Mouse (Mus musculus) forebrain, postnatal 0 days (tissue): ENCODE data around the gene Gmppb. TPM values are rescaled to one million over a fixed set of nuclear protein-coding genes. Genes with fewer than 3 reads are reported as not detected.

ENCODE experiments used
- ATAC-seq: fragments of 200-750 bp; cut with Nextera tagmentation; 2 replicates; pipeline ENCODE4 v1.8.0; 2017; ENCODE audit warnings: mild to moderate bottlenecking, moderate library complexity
- DNase-seq: peaks from one replicate; pipeline ENCODE4 v3.0.0-alpha.2; 2015
- H3K27ac ChIP-seq: fragments of 300-500 bp; sonication (generic); 2 replicates; pipeline ENCODE4 v1.5.1; 2014; ENCODE audit warnings: low read depth, mild to moderate bottlenecking, antibody characterized with exemption, low read length, moderate library complexity, mixed read lengths
- H3K27me3 ChIP-seq: fragments of 300-500 bp; sonication (generic); 2 replicates; pipeline ENCODE4 v1.6.1; 2014; ENCODE audit warnings: mild to moderate bottlenecking, low read length, mixed read lengths; ENCODE audit not compliant: insufficient read depth
- H3K36me3 ChIP-seq: fragments of 300-500 bp; sonication (generic); 2 replicates; pipeline ENCODE4 v1.6.1; 2014; ENCODE audit warnings: mild to moderate bottlenecking, moderate library complexity; ENCODE audit not compliant: insufficient read depth
- H3K4me1 ChIP-seq: fragments of 300-500 bp; sonication (generic); 2 replicates; pipeline ENCODE4 v1.6.1; 2014; ENCODE audit warnings: antibody characterized with exemption; ENCODE audit not compliant: insufficient read depth
- H3K4me2 ChIP-seq: fragments of 300-500 bp; sonication (generic); 2 replicates; pipeline ENCODE4 v1.6.1; 2014; ENCODE audit warnings: low read depth, mild to moderate bottlenecking, moderate library complexity
- H3K4me3 ChIP-seq: fragments of 300-500 bp; sonication (generic); 2 replicates; pipeline ENCODE4 v1.5.1; 2014; ENCODE audit warnings: low read depth, low read length, mixed read lengths
- H3K9ac ChIP-seq: fragments of 300-500 bp; sonication (generic); 2 replicates; pipeline ENCODE4 v1.6.1; 2014; ENCODE audit warnings: mild to moderate bottlenecking
- H3K9me3 ChIP-seq: fragments of 300-500 bp; sonication (generic); 2 replicates; pipeline ENCODE4 v1.6.1; 2016; ENCODE audit warnings: low read length
- CTCF ChIP-seq: sonication (generic); IDR thresholded peaks from 2 replicates; pipeline ENCODE4 v1.5.1; 2016; ENCODE audit warnings: antibody characterized with exemption, control low read depth, low read depth
- WGBS: fragments of 180-500 bp; shearing (Covaris S2); extraction: QIAGEN DNeasy Blood & Tissue Kit; methylation state at CpG from one replicate; pipeline ENCODE4 v1.1.7; 2014; 5-methylcytosine and 5-hydroxymethylcytosine counted together
- polyA plus RNA-seq: library from polyadenylated mRNA; unstranded; fragments of >200 nt; fragmentation: Nextera tagmentation; extraction: Ambion mirVana; gene quantifications from 2 replicates; pipeline ENCODE4 v1.2.1, GENCODE M21; 2015
- total RNA-seq: library from RNA; depleted of rRNA; stranded (reverse); fragments of >200 nt; gene quantifications from 2 replicates; pipeline ENCODE4 v1.2.3, GENCODE M21; 2014

The Gmppb gene
- total and polyA plus RNA-seq, 2 experiments from 2014 or later: 16.0 to 18.6 TPM

DNA sequence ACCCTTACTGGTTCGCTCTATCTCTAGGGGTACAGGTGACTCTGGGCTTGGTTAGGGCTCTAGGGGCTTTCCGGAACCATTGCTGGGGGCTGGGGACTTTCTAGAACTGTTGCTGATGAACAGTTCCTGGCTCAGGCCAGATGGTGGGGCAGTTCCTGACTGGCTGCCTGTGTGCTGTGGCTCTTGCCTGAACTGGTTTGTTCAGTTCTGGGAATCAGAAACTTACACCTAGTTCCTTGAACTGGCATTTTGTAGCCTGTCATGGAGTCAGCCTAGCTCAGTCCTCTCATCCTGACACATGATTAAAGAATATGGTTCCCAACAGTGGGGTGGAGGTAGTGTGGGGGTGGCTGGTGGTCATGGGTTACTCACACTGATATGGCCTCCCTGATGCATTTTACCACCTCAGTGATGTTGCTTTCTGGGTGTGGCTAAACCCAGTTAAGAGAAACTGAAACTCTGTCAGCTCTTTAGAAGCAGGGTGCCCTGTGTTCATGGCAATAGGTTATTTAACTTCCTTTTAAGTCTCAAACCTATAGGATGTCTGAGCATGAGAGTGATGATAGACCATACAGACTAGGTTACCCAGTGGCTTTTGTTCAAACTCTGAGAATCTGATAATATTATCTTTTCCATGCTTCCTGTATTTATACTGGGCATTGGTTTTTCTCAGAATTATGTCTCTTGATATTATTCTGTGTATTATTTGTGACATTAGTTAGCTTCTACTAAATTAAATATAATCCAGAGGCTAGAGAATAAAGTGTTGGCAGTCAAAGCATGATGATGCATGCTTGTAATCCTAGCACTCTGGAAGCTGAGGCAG, 13.5 kb upstream of the Gmppb start:
- H3K4me3 ChIP-seq: no peak overlapping the region
- no peaks in the 10 kb centered on the region for H3K9me3 ChIP-seq
- TF ChIP-seq CTCF: no peak
- no peak overlapping the region for H3K9ac ChIP-seq
- ATAC-seq (no peak), DNase-seq (no peak)
- H3K27me3 ChIP-seq: no peaks in the 10 kb centered on the region
- H3K27ac ChIP-seq: no peak overlapping the region
- no peaks in the 10 kb centered on the region for H3K4me1 ChIP-seq
- H3K4me2 ChIP-seq: no peak overlapping the region
- 98% methylated on average over 2 of the region's 2 CpGs for WGBS
- H3K36me3 ChIP-seq: peaks cover 31% of the 10 kb centered on the region

DNA sequence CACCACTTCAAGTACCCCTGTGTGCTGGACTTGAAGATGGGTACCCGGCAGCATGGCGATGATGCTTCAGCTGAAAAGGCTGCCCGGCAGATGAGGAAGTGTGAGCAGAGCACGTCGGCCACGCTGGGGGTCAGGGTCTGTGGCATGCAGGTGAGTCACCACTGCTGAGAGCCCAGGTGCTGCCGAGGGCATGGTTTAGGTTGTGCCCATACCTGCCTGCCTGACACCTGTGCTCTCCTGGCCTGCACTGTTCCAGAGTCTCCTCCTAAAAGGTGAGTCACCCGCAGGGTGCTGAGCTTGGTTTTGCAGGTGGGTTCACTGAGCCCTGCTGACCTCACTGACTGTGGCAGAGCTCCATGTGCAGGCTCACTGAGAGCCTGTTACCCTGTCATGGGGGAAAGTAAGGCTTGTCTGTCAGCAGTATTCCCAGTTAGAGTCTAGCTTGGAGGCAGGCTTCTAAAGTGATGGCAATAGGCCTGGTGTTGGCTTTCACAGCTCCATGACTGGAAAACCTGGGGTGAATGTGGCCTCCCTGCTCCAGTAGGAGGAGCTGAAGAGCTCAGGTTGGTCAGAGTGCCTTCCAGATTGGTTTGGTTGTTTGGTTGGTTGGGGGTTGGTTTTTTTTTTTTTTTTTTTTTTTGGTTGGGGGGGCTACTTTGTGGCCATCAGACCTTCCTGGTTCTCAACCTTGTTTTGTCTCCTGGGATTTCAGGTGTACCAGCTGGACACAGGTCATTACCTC, 4.1 kb upstream of the Gmppb start:
- DNase-seq (no peak), ATAC-seq (no peak)
- Histone ChIP-seq H3K27me3 (no peaks in the 10 kb centered on the region), H3K27ac (no peak overlapping the region), H3K4me3 (no peak overlapping the region), H3K4me2 (no peak overlapping the region), H3K9ac (no peak overlapping the region), H3K9me3 (no peaks in the 10 kb centered on the region), H3K36me3 (peaks cover 60% of the 10 kb centered on the region), H3K4me1 (no peaks in the 10 kb centered on the region)
- no peak; the same call in 1 of the 2 replicates for TF ChIP-seq CTCF
- 95% methylated on average over 8 of the region's 8 CpGs for WGBS

DNA sequence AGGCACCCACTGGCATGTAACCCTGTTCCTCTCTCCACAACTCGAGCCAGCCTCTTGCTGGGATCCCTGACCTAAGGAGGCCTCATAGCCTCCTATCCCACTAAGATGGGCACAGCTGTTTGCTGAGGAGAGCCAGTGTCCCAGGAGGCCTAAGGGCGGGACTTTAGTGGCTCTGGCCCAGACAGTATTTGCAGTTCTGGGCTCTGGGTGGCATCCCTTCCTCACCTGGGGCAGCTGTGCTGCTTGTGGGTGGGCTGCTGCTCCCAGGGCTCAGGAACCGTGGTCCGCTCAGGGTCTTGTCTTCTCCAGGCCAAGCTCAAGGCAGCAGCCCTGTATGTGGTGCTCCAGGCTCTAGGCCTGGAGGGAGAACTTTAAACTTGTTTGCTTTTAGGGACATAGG, 2.5 kb upstream of the Gmppb start:
- TF ChIP-seq CTCF: no peak
- no peaks in the 10 kb centered on the region for H3K27me3 ChIP-seq
- H3K4me2 ChIP-seq: no peak overlapping the region
- peaks cover 56% of the 10 kb centered on the region for H3K36me3 ChIP-seq
- ATAC-seq (no peak), DNase-seq (no peak)
- 87% methylated on average over 4 of the region's 4 CpGs for WGBS
- H3K4me1 ChIP-seq: no peaks in the 10 kb centered on the region
- no peak overlapping the region for H3K4me3 ChIP-seq
- no peak overlapping the region for H3K9ac ChIP-seq
- H3K27ac ChIP-seq: no peak overlapping the region
- H3K9me3 ChIP-seq: no peaks in the 10 kb centered on the region

DNA sequence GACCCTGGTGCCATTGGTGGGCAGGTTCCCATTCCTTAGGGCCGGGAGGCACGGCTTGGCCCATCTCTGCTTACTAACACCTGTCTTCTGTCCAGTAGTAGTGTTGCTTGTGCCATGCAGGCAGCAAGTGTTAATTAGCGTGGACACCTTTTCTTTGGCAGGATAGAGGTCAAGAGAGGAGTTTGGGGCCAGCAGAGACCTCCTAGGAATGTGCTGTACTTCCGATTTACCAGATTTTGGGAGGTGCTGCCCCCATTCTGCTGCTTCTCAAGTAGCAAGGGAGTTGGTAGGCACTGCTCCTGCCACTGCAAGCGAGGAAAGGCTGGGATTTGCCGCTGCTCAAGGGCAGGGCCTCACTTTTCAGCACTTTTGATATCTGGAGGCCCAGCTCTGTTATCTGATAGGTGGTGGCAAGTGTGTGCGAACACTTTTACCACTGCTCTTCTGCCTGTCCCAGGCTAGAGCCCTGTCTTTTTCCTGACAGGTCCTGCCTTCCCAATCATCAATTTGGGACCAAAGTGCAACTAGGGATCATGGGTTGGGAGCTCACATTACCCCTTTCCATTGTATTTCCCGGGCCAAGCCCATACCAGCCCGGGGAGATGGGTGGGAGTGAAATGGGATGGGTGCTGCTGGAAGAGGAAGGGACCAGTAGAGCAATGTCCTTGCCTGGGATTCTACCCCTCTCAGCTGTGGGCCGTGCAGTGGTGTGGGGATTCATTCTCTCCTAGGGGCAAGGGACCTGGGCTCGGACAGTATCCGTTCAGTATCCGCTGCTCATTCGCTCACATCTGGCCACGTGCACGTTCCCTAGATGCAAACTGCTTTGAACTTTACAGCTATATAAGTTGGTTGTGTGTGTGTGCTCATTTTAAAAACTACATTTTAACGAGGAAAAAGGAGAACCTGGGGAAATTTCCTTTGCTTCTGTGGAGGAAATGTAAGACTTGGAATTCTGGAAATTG, 1.2 kb upstream of the Gmppb start:
- Histone ChIP-seq H3K36me3 (peaks cover 47% of the 10 kb centered on the region), H3K9me3 (no peaks in the 10 kb centered on the region), H3K4me2 (peak overlapping the region; percentile 61), H3K27me3 (no peaks in the 10 kb centered on the region), H3K4me1 (no peaks in the 10 kb centered on the region), H3K9ac (0 out of 2 replicates have a peak overlapping the region, but pooled peaks have one; percentile 34), H3K27ac (0 out of 2 replicates have a peak overlapping the region, but pooled peaks have one; percentile 3), H3K4me3 (peak overlapping the region; percentile 81; the same call in 1 of the 2 replicates)
- DNase-seq (no peak), ATAC-seq (no peak)
- WGBS: 48% methylated on average over 17 of the region's 17 CpGs
- no peak for TF ChIP-seq CTCF

- Histone ChIP-seq H3K27me3 (no peaks in the 10 kb centered on the region), H3K36me3 (peaks cover 47% of the 10 kb centered on the region), H3K4me2 (peak overlapping the region; percentile 61), H3K27ac (0 out of 2 replicates have a peak overlapping the region, but pooled peaks have one; percentile 3), H3K4me1 (no peaks in the 10 kb centered on the region), H3K9ac (0 out of 2 replicates have a peak overlapping the region, but pooled peaks have one; percentile 34), H3K9me3 (no peaks in the 10 kb centered on the region), H3K4me3 (peak overlapping the region; percentile 81)
- DNase-seq (peak; percentile 37), ATAC-seq (peak; percentile 8)
- TF ChIP-seq CTCF: no peak
- 3% methylated on average over 19 of the region's 19 CpGs for WGBS
These were observed 481 bp upstream of the Gmppb start for GRCm38 (mm10) chr9:108048566-108048955.

DNA sequence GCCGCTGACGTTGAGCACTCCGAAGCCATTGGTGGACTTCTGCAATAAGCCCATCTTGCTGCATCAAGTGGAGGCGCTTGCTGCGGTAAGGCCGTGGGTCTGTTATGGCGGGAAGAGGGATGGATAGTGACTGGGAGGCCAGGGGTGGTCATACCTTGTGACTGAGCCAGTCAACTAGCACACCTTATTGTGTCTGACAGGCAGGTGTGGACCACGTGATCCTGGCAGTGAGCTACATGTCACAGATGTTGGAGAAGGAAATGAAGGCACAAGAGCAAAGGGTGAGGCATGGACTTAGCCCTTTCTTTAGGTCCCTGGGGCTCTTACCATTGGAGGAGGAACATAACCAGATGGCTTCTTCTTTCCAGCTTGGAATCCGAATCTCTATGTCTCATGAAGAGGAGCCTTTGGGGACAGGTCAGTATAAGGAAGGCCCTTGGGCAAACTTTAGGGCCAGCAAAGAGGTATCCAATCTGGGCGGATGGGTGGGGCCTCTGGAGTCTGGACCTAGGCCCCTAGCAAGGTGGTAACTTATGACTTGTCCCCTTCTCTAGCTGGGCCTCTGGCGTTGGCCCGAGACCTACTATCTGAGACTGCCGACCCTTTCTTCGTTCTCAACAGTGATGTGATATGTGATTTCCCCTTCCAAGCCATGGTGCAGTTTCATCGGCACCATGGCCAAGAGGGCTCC, 664 bp downstream of the Gmppb start:
- TF ChIP-seq CTCF: no peak
- no peak for DNase-seq
- 46% methylated on average over 15 of the region's 15 CpGs for WGBS
- Histone ChIP-seq H3K36me3 (peaks cover 57% of the 10 kb centered on the region), H3K27ac (peak overlapping the region; percentile 24; the same call in 1 of the 2 replicates), H3K9me3 (no peaks in the 10 kb centered on the region), H3K4me1 (no peaks in the 10 kb centered on the region), H3K4me2 (peak overlapping the region; percentile 61), H3K9ac (peak overlapping the region; percentile 53), H3K4me3 (peak overlapping the region; percentile 81), H3K27me3 (no peaks in the 10 kb centered on the region)
- ATAC-seq: no peak; the same call in 1 of the 2 replicates
